In the genomic region with DNA sequence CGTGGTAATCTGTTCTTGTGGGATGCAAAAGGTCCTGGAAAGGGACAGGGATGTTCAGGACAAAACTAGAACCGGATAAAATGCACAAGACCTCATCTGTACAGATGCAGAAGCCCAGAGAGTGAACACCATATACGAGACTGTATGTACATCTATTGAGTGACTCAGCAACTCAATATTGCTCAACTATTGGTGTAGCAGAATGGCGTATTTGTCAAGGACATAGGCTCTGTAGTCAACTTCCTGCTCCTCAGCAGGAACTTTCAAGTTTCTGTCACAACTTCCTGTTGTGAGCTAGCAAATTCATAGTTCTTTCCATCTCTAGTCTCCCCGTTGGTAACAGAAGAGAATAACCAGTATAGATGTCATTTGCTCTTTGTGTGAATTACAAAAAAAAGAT, we compare ENCODE assay signal across 14 mouse cellular contexts. TPM values are rescaled to one million over a fixed set of nuclear protein-coding genes. Genes with fewer than 3 reads are reported as not detected.
DNase-seq lines count a peak whose midpoint lies in the region; ATAC-seq lines count a peak whose summit lies in the region.
"Had no signal": no experiment of that assay in that cellular context is flagged by ENCODE, and none has a peak within 500 bp of the region (broad histone marks: within the 10 kb centered on the region; RNA-seq: fewer than 3 reads in every experiment).

No protein-coding gene starts in this region.

- ATAC-seq in granulocyte monocyte progenitor cell, adult 5-6 weeks (replicated peaks; ENCODE audit: poor library complexity, severe bottlenecking) = peak; percentile 98
- ATAC-seq: hindbrain, embryonic 16.5 days had no signal

- DNase-seq in lung, postnatal 25 days (ENCODE audit: low spot score) = peak; percentile 32
- no peak for DNase-seq in lung, adult 18-20 months
- peak; percentile 46 for DNase-seq in T-cell, adult 2 months (ENCODE audit: low spot score)
- DNase-seq in naive thymus-derived CD4-positive, alpha-beta T cell, adult 2 months (ENCODE audit: low read depth) = peak; percentile 71
- DNase-seq in spleen, postnatal 10 days (ENCODE audit: low spot score in 2 of 2) = no peak
- no peak for DNase-seq in ovary, postnatal 10 days (ENCODE audit: low spot score)
- DNase-seq: adrenal gland, postnatal 14 days; cerebellum, adult 8-10 months; kidney, adult 2 months; kidney, postnatal 25 days; layer of hippocampus, adult 9-11 months; thymus, postnatal 36 days had no signal

RNA-seq across cellular contexts. Expression of gene Acta2, which starts 6.8 kb away (rescaled TPM):
- total RNA-seq in granulocyte monocyte progenitor cell, adult 5-6 weeks (2014; fragmentation: Nextera tagmentation) = 2.1 TPM in 1 of 2 replicates, not detected in the other
- total RNA-seq in granulocyte monocyte progenitor cell, adult 5-6 weeks (2017) = 0.17 and 0.21 TPM in 2 replicates

RNA-seq across cellular contexts. Expression of gene Fas, which starts 41.9 kb away (rescaled TPM):
- 2.7 TPM in 1 of 2 replicates, not detected in the other for total RNA-seq in granulocyte monocyte progenitor cell, adult 5-6 weeks (2014; fragmentation: Nextera tagmentation)
- 0.15 and 3.4 TPM in 2 replicates for total RNA-seq in granulocyte monocyte progenitor cell, adult 5-6 weeks (2017)

RNA-seq across cellular contexts. Expression of gene Stambpl1, which starts 56.5 kb away (rescaled TPM):
- 12.4 and 34.2 TPM in 2 replicates for total RNA-seq in granulocyte monocyte progenitor cell, adult 5-6 weeks (2014; fragmentation: Nextera tagmentation)
- total RNA-seq in granulocyte monocyte progenitor cell, adult 5-6 weeks (2017) = 12.7 and 23.8 TPM in 2 replicates

Comparison
In these comparisons a context has a peak if more than half of its experiments do, and no peak if none do; other contexts are left out.
1. DNase-seq: peak in lung, postnatal 25 days (single experiment), T-cell, adult 2 months (single experiment) and naive thymus-derived CD4-positive, alpha-beta T cell, adult 2 months (single experiment); none in lung, adult 18-20 months (0 of 2), spleen, postnatal 10 days (0 of 2) and ovary, postnatal 10 days (single experiment).